Mouse (Mus musculus): Measurements from ENCODE around the gene Nol12. TPM values are rescaled to one million over a fixed set of nuclear protein-coding genes. Genes with fewer than 3 reads are reported as not detected.

Nol12 gene
- polyA plus RNA-seq, 1 experiment from 2014 or later, result 56.4 TPM

- Histone ChIP-seq H3K9me3 (no peaks in the 10 kb centered on the region), H3K4me2 (peak overlapping the region; percentile 95), H3K4me3 (replicated peaks) (no peak overlapping the region), H3K36me3 (replicated peaks) (0 out of 2 replicates have a peak, but pooled peaks cover 1% of the 10 kb centered on the region), H3K27ac (0 out of 2 replicates have a peak overlapping the region, but pooled peaks have one; percentile 13), H3K9ac (no peak overlapping the region), H3K27me3 (peaks cover 37% of the 10 kb centered on the region), H3K4me1 (peaks cover 27% of the 10 kb centered on the region)
- no peak for ATAC-seq (ENCODE audit: low FRiP score)
- WGBS, result 31% methylated on average over 8 of the region's 8 CpGs
Measured at GRCm38 (mm10) chr15:78901422-78901789, 33.3 kb upstream of the Nol12 start.

- Histone ChIP-seq H3K9ac (no peak overlapping the region), H3K27me3 (peaks cover 37% of the 10 kb centered on the region), H3K36me3 (replicated peaks) (0 out of 2 replicates have a peak, but pooled peaks cover 5% of the 10 kb centered on the region), H3K27ac (no peak overlapping the region), H3K4me2 (no peak overlapping the region), H3K9me3 (no peaks in the 10 kb centered on the region), H3K4me3 (replicated peaks) (no peak overlapping the region), H3K4me1 (peaks cover 27% of the 10 kb centered on the region)
- WGBS, result 6% methylated on average over 2 of the region's 2 CpGs
- peak; percentile 22 for ATAC-seq (ENCODE audit: low FRiP score)
Measured at GRCm38 (mm10) chr15:78903243-78903642, 31.5 kb upstream of the Nol12 start.

GRCm38 (mm10) chr15:78908399-78908798, 26.3 kb upstream of the Nol12 start:
- Histone ChIP-seq H3K36me3 (replicated peaks) (0 out of 2 replicates have a peak, but pooled peaks cover 5% of the 10 kb centered on the region), H3K4me2 (no peak overlapping the region), H3K27me3 (no peaks in the 10 kb centered on the region), H3K4me1 (peaks cover 5% of the 10 kb centered on the region; the same call in 1 of the 2 replicates), H3K4me3 (replicated peaks) (no peak overlapping the region), H3K9ac (no peak overlapping the region), H3K27ac (no peak overlapping the region), H3K9me3 (no peaks in the 10 kb centered on the region)
- ATAC-seq (ENCODE audit: low FRiP score), result no peak
- 80% methylated on average over 7 of the region's 7 CpGs for whole genome bisulfite sequencing

- no peaks in the 10 kb centered on the region for H3K27me3 ChIP-seq
- WGBS, result 91% methylated on average over 8 of the region's 8 CpGs
- H3K4me2 ChIP-seq, result no peak overlapping the region
- H3K4me1 ChIP-seq, result peaks cover 5% of the 10 kb centered on the region; the same call in 1 of the 2 replicates
- no peak overlapping the region for H3K4me3 ChIP-seq (replicated peaks)
- H3K9me3 ChIP-seq, result no peaks in the 10 kb centered on the region
- no peak overlapping the region for H3K27ac ChIP-seq
- H3K36me3 ChIP-seq (replicated peaks), result 0 out of 2 replicates have a peak, but pooled peaks cover 5% of the 10 kb centered on the region
- no peak overlapping the region for H3K9ac ChIP-seq
- ATAC-seq (ENCODE audit: low FRiP score), result no peak
Measured at GRCm38 (mm10) chr15:78908982-78909381, 25.8 kb upstream of the Nol12 start.

GRCm38 (mm10) chr15:78912040-78912439, 22.7 kb upstream of the Nol12 start:
- Histone ChIP-seq H3K4me2 (no peak overlapping the region), H3K4me3 (replicated peaks) (no peak overlapping the region), H3K36me3 (replicated peaks) (no peaks in the 10 kb centered on the region), H3K27ac (no peak overlapping the region), H3K9me3 (no peaks in the 10 kb centered on the region), H3K27me3 (no peaks in the 10 kb centered on the region), H3K4me1 (peaks cover 31% of the 10 kb centered on the region), H3K9ac (no peak overlapping the region)
- ATAC-seq (ENCODE audit: low FRiP score), result no peak
- WGBS, result 32% methylated on average over 9 of the region's 9 CpGs

GRCm38 (mm10) chr15:78913632-78914090, 21.1 kb upstream of the Nol12 start, which contains the start of gene Pdxp:
Pdxp (plus strand) TSS chr15:78913919.
- Histone ChIP-seq H3K9ac (peak within 1 kb of the TSS; percentile 83), H3K9me3 (no peaks in the 10 kb centered on the region), H3K4me2 (peak within 1 kb of the TSS; percentile 95), H3K27ac (peak within 1 kb of the TSS; percentile 95), H3K36me3 (replicated peaks) (peaks cover 12% of the 10 kb centered on the region), H3K27me3 (no peaks in the 10 kb centered on the region), H3K4me1 (peaks cover 33% of the 10 kb centered on the region), H3K4me3 (replicated peaks) (peak within 1 kb of the TSS; percentile 76)
- ATAC-seq (ENCODE audit: low FRiP score), result peak; percentile 93
- WGBS, result under 1% methylated on average over 51 of the region's 51 CpGs

- peaks cover 17% of the 10 kb centered on the region for H3K36me3 ChIP-seq (replicated peaks)
- peak overlapping the region; percentile 83 for H3K9ac ChIP-seq
- WGBS, result under 1% methylated on average over 71 of the region's 87 CpGs
Measured at GRCm38 (mm10) chr15:78914091-78914822, 20.5 kb upstream of the Nol12 start.

GRCm38 (mm10) chr15:78914823-78915659, 19.7 kb upstream of the Nol12 start:
- ATAC-seq (ENCODE audit: low FRiP score), result no peak
- Histone ChIP-seq H3K4me3 (replicated peaks) (peak overlapping the region; percentile 76), H3K9ac (peak overlapping the region; percentile 83), H3K27ac (0 out of 2 replicates have a peak overlapping the region, but pooled peaks have one; percentile 95), H3K4me1 (peaks cover 33% of the 10 kb centered on the region), H3K4me2 (peak overlapping the region; percentile 95), H3K36me3 (replicated peaks) (peaks cover 23% of the 10 kb centered on the region), H3K9me3 (no peaks in the 10 kb centered on the region), H3K27me3 (no peaks in the 10 kb centered on the region)
- WGBS, result 52% methylated on average over 8 of the region's 8 CpGs

More at GRCm38 (mm10) chr15:78914091-78914822, 20.5 kb upstream of the Nol12 start:
- Histone ChIP-seq H3K27me3 (no peaks in the 10 kb centered on the region), H3K4me1 (peaks cover 33% of the 10 kb centered on the region), H3K9me3 (no peaks in the 10 kb centered on the region), H3K4me2 (peak overlapping the region; percentile 95), H3K27ac (peak overlapping the region; percentile 95), H3K4me3 (replicated peaks) (peak overlapping the region; percentile 76)
- ATAC-seq (ENCODE audit: low FRiP score), result peak; percentile 71

- peak; percentile 20; the same call in 1 of the 2 replicates for ATAC-seq (ENCODE audit: low FRiP score)
- H3K4me1 ChIP-seq, result peaks cover 33% of the 10 kb centered on the region
Measured at GRCm38 (mm10) chr15:78915660-78916017, 19.1 kb upstream of the Nol12 start.

GRCm38 (mm10) chr15:78916052-78916826, 18.5 kb upstream of the Nol12 start:
- H3K4me3 ChIP-seq (replicated peaks), result peak overlapping the region; percentile 76
- H3K36me3 ChIP-seq (replicated peaks), result peaks cover 23% of the 10 kb centered on the region
- 50% methylated on average over 12 of the region's 12 CpGs for WGBS
- H3K9ac ChIP-seq, result peak overlapping the region; percentile 83
- no peaks in the 10 kb centered on the region for H3K9me3 ChIP-seq
- H3K27me3 ChIP-seq, result no peaks in the 10 kb centered on the region
- ATAC-seq (ENCODE audit: low FRiP score), result no peak
- H3K4me2 ChIP-seq, result peak overlapping the region; percentile 95
- peaks cover 33% of the 10 kb centered on the region for H3K4me1 ChIP-seq
- peak overlapping the region; percentile 69 for H3K27ac ChIP-seq

More at GRCm38 (mm10) chr15:78915660-78916017, 19.1 kb upstream of the Nol12 start:
- H3K4me2 ChIP-seq, result peak overlapping the region; percentile 95
- H3K9ac ChIP-seq, result peak overlapping the region; percentile 83
- H3K9me3 ChIP-seq, result no peaks in the 10 kb centered on the region
- peak overlapping the region; percentile 76 for H3K4me3 ChIP-seq (replicated peaks)
- H3K27ac ChIP-seq, result peak overlapping the region; percentile 69
- peaks cover 23% of the 10 kb centered on the region for H3K36me3 ChIP-seq (replicated peaks)
- no peaks in the 10 kb centered on the region for H3K27me3 ChIP-seq
- WGBS, result 8% methylated on average over 8 of the region's 8 CpGs

- 96% methylated on average over 23 of the region's 23 CpGs for WGBS
- H3K27me3 ChIP-seq, result no peaks in the 10 kb centered on the region
- ATAC-seq (ENCODE audit: low FRiP score), result no peak
- no peak overlapping the region for H3K27ac ChIP-seq
- H3K4me3 ChIP-seq (replicated peaks), result no peak overlapping the region
- peaks cover 23% of the 10 kb centered on the region for H3K36me3 ChIP-seq (replicated peaks)
- H3K9ac ChIP-seq, result no peak overlapping the region
- peaks cover 32% of the 10 kb centered on the region for H3K4me1 ChIP-seq
- H3K9me3 ChIP-seq, result no peaks in the 10 kb centered on the region
- H3K4me2 ChIP-seq, result no peak overlapping the region
Measured at GRCm38 (mm10) chr15:78918126-78918525, 16.6 kb upstream of the Nol12 start.

All from forebrain, embryonic 12.5 days (tissue).